Mouse (Mus musculus) midbrain, embryonic 15.5 days (tissue): ENCODE data around the gene Akap10. TPM values are rescaled to one million over a fixed set of nuclear protein-coding genes. Genes with fewer than 3 reads are reported as not detected.

Experiments
- ATAC-seq: fragments of 200-750 bp; cut with Nextera tagmentation; replicated peaks from 2 replicates; pipeline ENCODE4 v1.8.0; 2017; ENCODE audit warnings: moderate TSS enrichment
- H3K27ac ChIP-seq: fragments of 300-500 bp; sonication (generic); 2 replicates; pipeline ENCODE4 v1.5.1; 2015; ENCODE audit warnings: mild to moderate bottlenecking, inconsistent platforms
- H3K27me3 ChIP-seq: fragments of 300-500 bp; sonication (generic); replicated peaks from 2 replicates; pipeline ENCODE4 v1.6.1; 2015; ENCODE audit warnings: inconsistent platforms
- H3K36me3 ChIP-seq: fragments of 300-500 bp; sonication (generic); replicated peaks from 2 replicates; pipeline ENCODE4 v1.6.1; 2015; ENCODE audit warnings: inconsistent platforms
- H3K4me1 ChIP-seq: fragments of 300-500 bp; sonication (generic); 2 replicates; pipeline ENCODE4 v1.6.1; 2015; ENCODE audit warnings: inconsistent platforms
- H3K4me2 ChIP-seq: fragments of 300-500 bp; sonication (generic); 2 replicates; pipeline ENCODE4 v1.6.1; 2015; ENCODE audit warnings: inconsistent platforms, mild to moderate bottlenecking, moderate library complexity
- H3K4me3 ChIP-seq: fragments of 300-500 bp; sonication (generic); 2 replicates; pipeline ENCODE4 v1.5.1; 2015; ENCODE audit warnings: mild to moderate bottlenecking, inconsistent platforms
- H3K9ac ChIP-seq: fragments of 300-500 bp; sonication (generic); 2 replicates; pipeline ENCODE4 v1.6.1; 2015; ENCODE audit warnings: mild to moderate bottlenecking, inconsistent platforms
- H3K9me3 ChIP-seq: fragments of 300-500 bp; sonication (generic); 2 replicates; pipeline ENCODE4 v1.6.1; 2016; ENCODE audit warnings: inconsistent platforms
- WGBS: fragments of 180-500 bp; shearing (Covaris S2); methylation state at CpG from one replicate; pipeline ENCODE4 v1.1.7; 2015; ENCODE audit warnings: mixed read lengths; 5-methylcytosine and 5-hydroxymethylcytosine counted together
- polyA plus RNA-seq: library from polyadenylated mRNA; unstranded; fragments of >200 nt; fragmentation: Nextera tagmentation; extraction: Ambion mirVana; gene quantifications from 2 replicates; pipeline ENCODE4 v1.2.1, GENCODE M21; 2015

The Akap10 gene
- polyA plus RNA-seq, 1 experiment from 2014 or later: 13.6 TPM

DNA sequence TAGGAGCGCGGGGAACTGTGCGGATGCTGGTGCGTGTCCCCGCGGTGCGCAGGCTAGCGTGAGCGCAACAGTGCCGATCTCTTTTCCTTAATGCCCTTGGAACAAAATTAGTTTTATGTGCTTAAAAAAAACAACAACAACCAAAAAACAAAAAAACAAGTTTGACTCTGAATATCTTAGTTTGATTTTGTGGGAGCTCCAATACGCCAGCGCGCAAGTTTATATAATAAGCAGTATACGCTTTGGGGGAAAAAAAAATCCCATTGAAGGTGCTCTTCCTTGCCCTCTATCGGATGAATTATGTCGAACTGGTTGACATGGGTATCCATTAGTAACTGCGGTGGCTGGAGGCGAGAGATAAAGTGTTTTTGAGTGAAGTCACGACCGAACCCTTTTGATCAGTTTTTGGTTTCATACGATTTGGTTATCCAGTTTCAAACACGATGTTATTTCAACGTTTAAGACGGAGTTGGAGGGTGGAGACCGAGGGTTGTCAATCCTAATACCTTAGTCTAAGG lies 27.3 kb upstream of the Akap10 start:
- peak overlapping the region; percentile 100 for H3K4me2 ChIP-seq
- no peak overlapping the region for H3K27ac ChIP-seq
- no peaks in the 10 kb centered on the region for H3K9me3 ChIP-seq
- WGBS: 3% methylated on average over 25 of the region's 25 CpGs
- no peaks in the 10 kb centered on the region; the same call in 1 of the 2 replicates for H3K27me3 ChIP-seq
- no peaks in the 10 kb centered on the region for H3K36me3 ChIP-seq
- ATAC-seq: peak; percentile 85; the same call in 1 of the 2 replicates
- peak overlapping the region; percentile 68 for H3K9ac ChIP-seq
- H3K4me3 ChIP-seq: peak overlapping the region; percentile 85
- 0 out of 2 replicates have a peak, but pooled peaks cover 8% of the 10 kb centered on the region for H3K4me1 ChIP-seq

DNA sequence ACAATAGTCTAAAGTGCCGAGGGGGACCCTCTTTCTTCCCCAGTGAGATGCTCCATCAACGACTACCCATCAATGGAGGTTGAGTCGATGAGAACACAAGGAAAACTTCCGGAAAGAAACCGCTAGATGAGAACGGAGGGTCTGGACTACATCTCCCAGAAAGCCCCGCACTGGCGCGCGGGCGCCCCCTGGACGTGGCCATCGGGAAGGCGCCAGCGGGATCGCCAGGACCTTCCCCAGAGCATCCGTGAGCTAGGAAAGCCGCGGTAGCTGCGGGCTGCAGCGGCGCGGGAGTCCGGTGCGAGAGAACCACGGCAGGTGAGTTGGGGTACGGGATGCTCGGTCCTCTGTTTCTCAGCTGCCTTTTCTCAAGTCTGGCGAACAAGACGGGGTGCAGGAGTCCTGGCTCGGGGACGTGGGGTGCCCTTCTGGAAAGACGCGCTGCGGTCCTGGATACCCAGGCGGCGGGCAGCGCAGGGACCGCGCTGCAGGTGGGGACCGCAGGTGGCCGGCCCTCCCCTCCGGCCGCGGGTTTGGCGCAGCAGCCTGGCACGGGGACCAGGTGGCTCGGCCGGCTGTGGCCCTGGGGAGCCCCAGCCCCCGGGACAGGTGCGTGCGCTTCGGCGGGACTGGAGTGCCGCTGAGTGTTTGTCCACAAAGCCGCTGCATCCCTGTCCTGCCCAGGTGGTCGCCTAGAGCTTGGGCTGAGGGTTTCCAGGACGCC lies 26.7 kb upstream of the Akap10 start, which contains the start of gene Specc1:
Specc1 (plus strand) TSS at position 192 of the 724 bp plus-strand sequence.
- Histone ChIP-seq H3K4me3 (peak within 1 kb of the TSS; percentile 85), H3K27me3 (no peaks in the 10 kb centered on the region; the same call in 1 of the 2 replicates), H3K9ac (peak within 1 kb of the TSS; percentile 68), H3K36me3 (no peaks in the 10 kb centered on the region), H3K4me2 (peak within 1 kb of the TSS; percentile 100), H3K27ac (peak within 1 kb of the TSS; percentile 42; the same call in 1 of the 2 replicates), H3K9me3 (no peaks in the 10 kb centered on the region), H3K4me1 (0 out of 2 replicates have a peak, but pooled peaks cover 8% of the 10 kb centered on the region)
- peak; percentile 96 for ATAC-seq
- WGBS: under 1% methylated on average over 58 of the region's 58 CpGs

DNA sequence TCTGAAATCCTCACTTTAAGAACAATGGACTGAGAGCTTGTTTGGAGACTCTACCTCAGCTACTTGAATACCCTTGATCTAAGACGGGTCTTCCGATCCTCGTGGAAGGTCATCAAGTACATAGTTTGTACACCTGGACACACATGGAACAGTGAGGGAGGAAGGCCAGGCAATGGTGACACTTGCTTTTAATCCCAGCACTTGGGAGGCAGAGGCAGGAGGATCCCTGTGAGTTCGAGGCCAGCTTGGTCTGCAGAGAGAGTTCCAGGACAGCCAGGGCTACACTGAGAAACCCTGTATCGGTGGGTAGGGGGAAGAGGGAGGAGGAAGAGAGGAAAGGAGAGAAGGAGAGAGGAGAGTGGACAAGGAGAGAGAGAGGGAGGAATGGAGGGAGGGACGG lies 25.9 kb upstream of the Akap10 start:
- H3K27ac ChIP-seq: no peak overlapping the region
- no peak overlapping the region for H3K9ac ChIP-seq
- H3K9me3 ChIP-seq: no peaks in the 10 kb centered on the region
- H3K27me3 ChIP-seq: no peaks in the 10 kb centered on the region; the same call in 1 of the 2 replicates
- H3K4me2 ChIP-seq: no peak overlapping the region
- H3K4me3 ChIP-seq: no peak overlapping the region
- H3K36me3 ChIP-seq: no peaks in the 10 kb centered on the region
- H3K4me1 ChIP-seq: 0 out of 2 replicates have a peak, but pooled peaks cover 8% of the 10 kb centered on the region
- 0 out of 2 replicates have a peak, but pooled peaks have one; percentile 8 for ATAC-seq
- WGBS: 82% methylated on average over 6 of the region's 6 CpGs

DNA sequence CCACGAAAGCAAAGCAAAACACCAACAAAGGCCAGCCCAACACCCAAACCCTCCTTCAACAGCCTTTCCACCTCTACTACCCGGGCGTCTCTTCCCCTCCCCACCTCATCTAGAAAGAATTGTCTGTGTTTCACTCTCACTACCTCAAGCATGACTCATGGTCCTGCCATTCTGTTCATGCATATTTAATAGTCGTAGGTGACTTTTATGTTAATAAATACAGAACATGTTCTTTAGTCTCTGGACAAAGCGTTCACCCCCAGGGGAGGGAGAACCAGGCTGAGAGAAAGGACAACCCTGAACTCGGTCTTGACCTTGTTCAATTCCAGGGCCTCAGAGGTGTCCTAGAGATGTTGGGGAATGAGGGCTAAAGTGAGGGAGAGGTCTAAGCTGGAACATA lies 25.1 kb upstream of the Akap10 start:
- 71% methylated on average over 6 of the region's 6 CpGs for WGBS
- H3K36me3 ChIP-seq: no peaks in the 10 kb centered on the region
- H3K4me3 ChIP-seq: no peak overlapping the region
- 0 out of 2 replicates have a peak, but pooled peaks cover 8% of the 10 kb centered on the region for H3K4me1 ChIP-seq
- H3K9me3 ChIP-seq: no peaks in the 10 kb centered on the region
- no peak overlapping the region for H3K4me2 ChIP-seq
- no peak for ATAC-seq
- no peaks in the 10 kb centered on the region; the same call in 1 of the 2 replicates for H3K27me3 ChIP-seq
- no peak overlapping the region for H3K27ac ChIP-seq
- H3K9ac ChIP-seq: no peak overlapping the region

DNA sequence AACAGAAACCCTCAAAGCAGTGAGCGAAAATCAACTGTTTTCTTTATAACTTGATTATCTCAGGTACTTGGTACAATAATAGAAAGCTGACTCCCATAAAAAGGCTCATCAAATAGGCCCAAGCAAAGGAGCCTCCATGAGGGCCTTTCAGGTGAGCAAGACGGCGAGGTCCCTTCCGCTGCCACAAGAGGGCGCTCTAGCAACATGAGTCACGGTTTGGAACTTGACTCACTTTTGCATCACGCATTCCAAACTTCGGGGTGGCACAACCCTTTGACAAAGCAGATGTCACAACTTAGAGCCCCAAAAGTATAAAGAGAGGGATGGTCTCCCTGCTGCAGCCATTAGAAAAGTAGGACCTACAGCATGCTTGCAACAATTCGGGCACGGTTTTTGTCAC lies 20.6 kb upstream of the Akap10 start:
- Histone ChIP-seq H3K9me3 (no peaks in the 10 kb centered on the region), H3K4me3 (no peak overlapping the region), H3K27ac (no peak overlapping the region), H3K36me3 (no peaks in the 10 kb centered on the region), H3K4me2 (no peak overlapping the region), H3K9ac (no peak overlapping the region), H3K27me3 (no peaks in the 10 kb centered on the region), H3K4me1 (no peaks in the 10 kb centered on the region)
- WGBS: 17% methylated on average over 10 of the region's 10 CpGs
- no peak for ATAC-seq

GRCm38 (mm10) chr11:61949315-61949714 lies 19.3 kb upstream of the Akap10 start:
- WGBS: under 1% methylated on average over 3 of the region's 3 CpGs
- no peaks in the 10 kb centered on the region for H3K9me3 ChIP-seq
- no peak overlapping the region for H3K9ac ChIP-seq
- H3K4me1 ChIP-seq: no peaks in the 10 kb centered on the region
- H3K36me3 ChIP-seq: no peaks in the 10 kb centered on the region
- no peak overlapping the region for H3K4me2 ChIP-seq
- no peak overlapping the region for H3K27ac ChIP-seq
- H3K4me3 ChIP-seq: no peak overlapping the region
- no peaks in the 10 kb centered on the region for H3K27me3 ChIP-seq
- ATAC-seq: no peak

- no peak overlapping the region for H3K27ac ChIP-seq
- H3K9ac ChIP-seq: no peak overlapping the region
- H3K27me3 ChIP-seq: no peaks in the 10 kb centered on the region
- ATAC-seq: no peak
- H3K4me3 ChIP-seq: no peak overlapping the region
- 94% methylated on average over 4 of the region's 4 CpGs for WGBS
- no peaks in the 10 kb centered on the region for H3K4me1 ChIP-seq
- no peaks in the 10 kb centered on the region for H3K36me3 ChIP-seq
- no peaks in the 10 kb centered on the region for H3K9me3 ChIP-seq
- H3K4me2 ChIP-seq: no peak overlapping the region
Measured at GRCm38 (mm10) chr11:61946608-61947007, 16.6 kb upstream of the Akap10 start.

- Histone ChIP-seq H3K4me3 (no peak overlapping the region), H3K4me1 (no peaks in the 10 kb centered on the region), H3K9me3 (no peaks in the 10 kb centered on the region), H3K9ac (no peak overlapping the region), H3K27ac (no peak overlapping the region), H3K27me3 (no peaks in the 10 kb centered on the region), H3K36me3 (no peaks in the 10 kb centered on the region), H3K4me2 (no peak overlapping the region)
- 85% methylated on average over 9 of the region's 9 CpGs for WGBS
- ATAC-seq: no peak
Measured at GRCm38 (mm10) chr11:61944417-61944816, 14.4 kb upstream of the Akap10 start.

- H3K36me3 ChIP-seq: no peaks in the 10 kb centered on the region
- no peak overlapping the region for H3K4me2 ChIP-seq
- no peak for ATAC-seq
- H3K4me3 ChIP-seq: no peak overlapping the region
- H3K9ac ChIP-seq: no peak overlapping the region
- WGBS: 86% methylated on average over 2 of the region's 2 CpGs
- H3K27me3 ChIP-seq: no peaks in the 10 kb centered on the region
- no peaks in the 10 kb centered on the region for H3K4me1 ChIP-seq
- H3K27ac ChIP-seq: no peak overlapping the region
- no peaks in the 10 kb centered on the region for H3K9me3 ChIP-seq
Measured at GRCm38 (mm10) chr11:61942903-61943302, 12.9 kb upstream of the Akap10 start.

- no peak overlapping the region for H3K4me2 ChIP-seq
- WGBS: 96% methylated on average over 1 of the region's 1 CpGs
Measured at GRCm38 (mm10) chr11:61937761-61938160, 7.7 kb upstream of the Akap10 start.

GRCm38 (mm10) chr11:61930640-61931586 lies 861 bp upstream of the Akap10 start:
- Histone ChIP-seq H3K9ac (peak overlapping the region; percentile 85), H3K36me3 (no peaks in the 10 kb centered on the region), H3K27me3 (no peaks in the 10 kb centered on the region), H3K9me3 (no peaks in the 10 kb centered on the region), H3K4me1 (peaks cover 24% of the 10 kb centered on the region), H3K4me2 (peak overlapping the region; percentile 64), H3K4me3 (peak overlapping the region; percentile 99), H3K27ac (peak overlapping the region; percentile 98)
- peak; percentile 51 for ATAC-seq
- 19% methylated on average over 11 of the region's 11 CpGs for WGBS

More at GRCm38 (mm10) chr11:61937761-61938160, 7.7 kb upstream of the Akap10 start:
- no peaks in the 10 kb centered on the region for H3K4me1 ChIP-seq
- H3K9me3 ChIP-seq: no peaks in the 10 kb centered on the region
- no peaks in the 10 kb centered on the region for H3K27me3 ChIP-seq
- ATAC-seq: no peak
- no peaks in the 10 kb centered on the region for H3K36me3 ChIP-seq
- no peak overlapping the region for H3K4me3 ChIP-seq
- H3K27ac ChIP-seq: no peak overlapping the region
- H3K9ac ChIP-seq: no peak overlapping the region
